Mouse (Mus musculus): Measurements from ENCODE around the gene Bsn.

GRCm38 (mm10) chr9:108143470-108143869, 46.7 kb downstream of the Bsn start:
- no peak for TF ChIP-seq POLR2A (IDR thresholded peaks at IDR 0.05; ENCODE audit: low read depth, low read length)
- TF ChIP-seq CTCF (IDR thresholded peaks at IDR 0.05; ENCODE audit: extremely low read depth, insufficient read length, insufficient replicate concordance, low read depth, low read length): no peak

Measured in small intestine, adult 2 months (tissue).